Mouse (Mus musculus) midbrain, embryonic 10.5 days (tissue): ENCODE measurements around the gene Trdmt1. TPM values are rescaled to one million over a fixed set of nuclear protein-coding genes. Genes with fewer than 3 reads are reported as not detected.

ENCODE experiments used
- DNase-seq: peaks from one replicate; pipeline ENCODE4 v3.0.0-alpha.2; 2017; ENCODE audit warnings: low spot score
- H3K27ac ChIP-seq: fragments of 300-500 bp; sonication (generic); replicated peaks from 2 replicates; pipeline ENCODE4 v1.5.1; 2016; ENCODE audit warnings: mild to moderate bottlenecking
- H3K27me3 ChIP-seq: fragments of 300-500 bp; sonication (generic); 2 replicates; pipeline ENCODE4 v1.6.1; 2016; ENCODE audit warnings: low read depth, mild to moderate bottlenecking; ENCODE audit not compliant: poor library complexity, severe bottlenecking
- H3K36me3 ChIP-seq: fragments of 300-500 bp; sonication (generic); 2 replicates; pipeline ENCODE4 v1.6.1; 2016; ENCODE audit warnings: mild to moderate bottlenecking, moderate library complexity
- H3K4me1 ChIP-seq: fragments of 300-500 bp; sonication (generic); 2 replicates; pipeline ENCODE4 v1.6.1; 2016
- H3K4me3 ChIP-seq: fragments of 300-500 bp; sonication (generic); 2 replicates; pipeline ENCODE4 v1.5.1; 2016; ENCODE audit warnings: mild to moderate bottlenecking, moderate library complexity
- H3K9me3 ChIP-seq: fragments of 300-500 bp; sonication (generic); replicated peaks from 2 replicates; pipeline ENCODE4 v1.6.1; 2016; ENCODE audit warnings: mild to moderate bottlenecking
- WGBS: fragments of 180-500 bp; shearing (Covaris S2); methylation state at CpG from one replicate; pipeline ENCODE4 v1.1.7; 2016; 5-methylcytosine and 5-hydroxymethylcytosine counted together
- polyA plus RNA-seq: library from polyadenylated mRNA; unstranded; fragments of >200 nt; fragmentation: Nextera tagmentation; extraction: Ambion mirVana; gene quantifications from 2 replicates; pipeline ENCODE4 v1.2.1, GENCODE M21; 2016

Trdmt1 gene
- polyA plus RNA-seq, 1 experiment from 2014 or later: 9.5 TPM

GRCm38 (mm10) chr2:13543519-13544124 lies 846 bp downstream of the Trdmt1 start:
- H3K9me3 ChIP-seq: no peaks in the 10 kb centered on the region
- 65% methylated on average over 8 of the region's 8 CpGs for WGBS
- H3K4me3 ChIP-seq: peak overlapping the region; percentile 59
- H3K4me1 ChIP-seq: peaks cover 40% of the 10 kb centered on the region
- H3K27ac ChIP-seq: peak overlapping the region; percentile 93
- no peaks in the 10 kb centered on the region for H3K36me3 ChIP-seq
- no peaks in the 10 kb centered on the region for H3K27me3 ChIP-seq
- no peak for DNase-seq

DNA sequence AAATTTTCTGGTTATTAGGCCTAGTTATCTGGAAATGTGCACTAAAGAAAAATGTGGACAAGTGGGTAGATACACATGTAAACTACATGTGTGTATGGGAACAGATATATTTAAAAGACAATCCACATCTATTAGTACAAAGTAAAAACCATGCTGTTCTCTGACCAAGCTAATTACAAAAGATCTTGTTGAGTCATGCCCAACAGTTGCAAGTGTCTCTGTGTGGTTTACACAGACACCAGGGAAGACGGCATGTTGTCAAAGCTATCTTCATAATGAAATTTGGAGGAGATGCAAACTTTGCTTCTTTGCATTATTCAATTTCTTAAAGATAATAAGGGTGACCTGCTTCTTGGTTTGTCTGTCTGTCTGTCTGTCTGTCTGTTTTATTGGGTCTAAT lies 4.6 kb downstream of the Trdmt1 start:
- no peaks in the 10 kb centered on the region for H3K27me3 ChIP-seq
- H3K4me3 ChIP-seq: no peak overlapping the region
- no peak overlapping the region for H3K27ac ChIP-seq
- peaks cover 32% of the 10 kb centered on the region for H3K4me1 ChIP-seq
- no peak for DNase-seq
- 94% methylated on average over 1 of the region's 1 CpGs for WGBS
- no peaks in the 10 kb centered on the region for H3K36me3 ChIP-seq
- H3K9me3 ChIP-seq: no peaks in the 10 kb centered on the region

DNA sequence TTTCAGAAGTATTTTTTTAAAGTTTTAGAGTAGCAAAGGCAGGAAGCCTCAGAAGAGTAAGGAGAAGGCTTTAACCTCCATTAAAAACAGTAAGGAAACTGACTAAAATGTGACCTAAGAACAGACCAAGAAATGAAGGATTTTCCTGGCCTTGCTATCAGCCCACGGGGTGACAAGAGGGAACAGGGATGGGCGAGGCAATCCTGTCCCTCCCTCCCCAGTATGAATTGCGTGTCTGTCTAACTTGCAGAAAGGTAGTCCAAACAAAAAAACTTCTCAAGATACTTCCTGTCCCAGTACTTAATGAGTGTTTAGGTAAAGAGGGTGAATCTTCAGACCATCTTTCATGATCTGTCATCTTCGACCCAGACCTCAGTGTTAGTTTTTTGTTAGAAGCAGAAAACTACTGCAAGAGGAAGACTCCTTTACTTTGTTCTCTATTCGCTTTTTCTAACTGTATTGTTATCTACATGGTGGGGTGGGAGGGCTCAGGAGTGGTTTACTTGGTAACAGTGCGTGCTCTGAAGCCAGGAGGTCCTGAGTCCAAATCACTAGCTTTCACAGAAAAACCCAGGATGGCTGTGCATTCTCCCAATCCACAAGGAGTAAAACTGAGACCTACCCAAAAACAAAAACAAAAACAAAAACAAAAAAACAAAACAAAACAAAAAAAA lies 5.6 kb downstream of the Trdmt1 start:
- 82% methylated on average over 6 of the region's 6 CpGs for whole genome bisulfite sequencing
- no peak for DNase-seq
- H3K27ac ChIP-seq: no peak overlapping the region
- peaks cover 22% of the 10 kb centered on the region for H3K4me1 ChIP-seq
- no peaks in the 10 kb centered on the region for H3K36me3 ChIP-seq
- H3K4me3 ChIP-seq: no peak overlapping the region
- no peaks in the 10 kb centered on the region for H3K27me3 ChIP-seq
- no peaks in the 10 kb centered on the region for H3K9me3 ChIP-seq

- WGBS: 87% methylated on average over 2 of the region's 2 CpGs
- no peak for DNase-seq
- Histone ChIP-seq H3K36me3 (no peaks in the 10 kb centered on the region), H3K4me3 (no peak overlapping the region), H3K9me3 (no peaks in the 10 kb centered on the region), H3K27ac (peak overlapping the region; percentile 28; the same call in 1 of the 2 replicates), H3K27me3 (no peaks in the 10 kb centered on the region), H3K4me1 (peaks cover 16% of the 10 kb centered on the region)
These were observed 6.2 kb downstream of the Trdmt1 start for GRCm38 (mm10) chr2:13538258-13538657.

DNA sequence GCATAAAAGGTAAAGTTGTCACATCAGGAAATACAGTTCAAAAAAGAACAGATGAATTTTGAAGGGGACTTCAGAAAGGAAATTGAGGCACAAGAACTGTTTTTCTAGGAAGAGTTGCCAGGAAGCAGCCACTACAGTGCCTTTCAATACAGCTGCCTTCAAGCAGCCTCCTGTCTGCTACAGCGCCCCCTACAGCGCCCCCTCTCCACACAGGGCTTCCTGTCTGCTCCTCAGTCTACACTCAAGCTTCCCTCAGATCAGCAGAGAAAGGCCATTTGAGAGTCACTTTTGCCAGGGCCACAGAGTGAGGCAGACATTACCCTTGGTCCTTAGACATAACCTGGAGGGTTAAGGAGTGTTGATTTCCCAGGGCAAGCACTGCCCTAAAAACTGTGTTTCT lies 6.7 kb downstream of the Trdmt1 start:
- 8% methylated on average over 2 of the region's 2 CpGs for WGBS

DNA sequence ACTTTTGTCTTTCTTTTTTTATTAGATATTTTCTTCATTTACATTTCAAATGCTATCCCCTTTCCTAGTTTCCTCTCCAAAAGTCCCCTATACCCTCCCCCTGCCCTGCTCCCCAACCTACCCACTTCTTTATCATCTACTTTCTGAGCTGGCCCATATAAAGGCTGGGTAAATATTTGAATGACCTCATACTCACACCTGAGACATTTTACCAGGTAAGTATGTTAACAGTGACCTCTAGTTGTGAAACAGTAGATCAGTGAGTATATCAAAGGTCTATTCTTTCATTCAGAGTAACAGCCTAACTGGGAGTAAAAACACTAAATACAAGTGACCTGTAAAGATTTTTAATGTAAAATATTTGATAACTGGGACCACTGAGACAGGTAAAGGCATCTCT lies 7.7 kb downstream of the Trdmt1 start:
- DNase-seq: no peak
- Histone ChIP-seq H3K27me3 (no peaks in the 10 kb centered on the region), H3K36me3 (no peaks in the 10 kb centered on the region), H3K27ac (no peak overlapping the region), H3K4me1 (peaks cover 10% of the 10 kb centered on the region), H3K9me3 (no peaks in the 10 kb centered on the region), H3K4me3 (no peak overlapping the region)

More for the DNA sequence above, 6.7 kb downstream of the Trdmt1 start:
- Histone ChIP-seq H3K4me3 (no peak overlapping the region), H3K27me3 (no peaks in the 10 kb centered on the region), H3K27ac (peak overlapping the region; percentile 28; the same call in 1 of the 2 replicates), H3K4me1 (peaks cover 11% of the 10 kb centered on the region), H3K36me3 (no peaks in the 10 kb centered on the region), H3K9me3 (no peaks in the 10 kb centered on the region)
- DNase-seq: no peak

GRCm38 (mm10) chr2:13530639-13531038 lies 13.8 kb downstream of the Trdmt1 start:
- no peak for DNase-seq
- H3K4me1 ChIP-seq: no peaks in the 10 kb centered on the region; the same call in 1 of the 2 replicates
- H3K36me3 ChIP-seq: no peaks in the 10 kb centered on the region
- no peaks in the 10 kb centered on the region for H3K9me3 ChIP-seq
- H3K27me3 ChIP-seq: no peaks in the 10 kb centered on the region
- H3K27ac ChIP-seq: no peak overlapping the region
- H3K4me3 ChIP-seq: no peak overlapping the region
- WGBS: 92% methylated on average over 6 of the region's 6 CpGs

GRCm38 (mm10) chr2:13529253-13529933 lies 15.1 kb downstream of the Trdmt1 start:
- whole genome bisulfite sequencing: 95% methylated on average over 3 of the region's 3 CpGs
- H3K27me3 ChIP-seq: no peaks in the 10 kb centered on the region

GRCm38 (mm10) chr2:13527531-13527930 lies 16.9 kb downstream of the Trdmt1 start:
- no peaks in the 10 kb centered on the region for H3K36me3 ChIP-seq
- 86% methylated on average over 4 of the region's 4 CpGs for WGBS
- no peaks in the 10 kb centered on the region for H3K27me3 ChIP-seq
- no peak overlapping the region for H3K4me3 ChIP-seq
- no peak overlapping the region for H3K27ac ChIP-seq
- DNase-seq: no peak
- peaks cover 9% of the 10 kb centered on the region for H3K4me1 ChIP-seq
- no peaks in the 10 kb centered on the region for H3K9me3 ChIP-seq

More at GRCm38 (mm10) chr2:13529253-13529933, 15.1 kb downstream of the Trdmt1 start:
- DNase-seq: no peak
- H3K36me3 ChIP-seq: no peaks in the 10 kb centered on the region
- no peaks in the 10 kb centered on the region for H3K9me3 ChIP-seq
- no peaks in the 10 kb centered on the region; the same call in 1 of the 2 replicates for H3K4me1 ChIP-seq
- peak overlapping the region; percentile 23; the same call in 1 of the 2 replicates for H3K27ac ChIP-seq
- H3K4me3 ChIP-seq: no peak overlapping the region

DNA sequence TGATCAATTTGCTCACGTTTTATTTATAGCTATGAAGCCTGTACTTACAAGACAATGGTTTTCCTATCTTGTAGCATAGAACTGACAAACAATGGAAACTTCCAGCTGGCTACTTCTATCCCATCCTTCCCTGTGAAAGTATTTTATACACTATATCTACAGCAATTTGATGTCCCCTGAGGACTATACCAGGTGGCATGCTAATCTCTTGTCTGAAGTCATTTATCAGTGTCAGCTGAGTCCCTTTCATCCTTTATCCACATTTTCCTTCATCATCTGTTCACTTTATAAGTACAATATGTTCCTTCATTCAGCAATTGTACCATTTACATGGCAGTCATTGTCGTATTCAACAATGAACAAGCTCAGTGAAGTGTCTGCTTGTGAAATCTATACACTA lies 17.3 kb downstream of the Trdmt1 start:
- WGBS: 68% methylated on average over 2 of the region's 2 CpGs
- H3K27me3 ChIP-seq: no peaks in the 10 kb centered on the region
- H3K4me3 ChIP-seq: no peak overlapping the region
- no peak for DNase-seq
- no peaks in the 10 kb centered on the region for H3K9me3 ChIP-seq
- H3K36me3 ChIP-seq: no peaks in the 10 kb centered on the region
- peaks cover 12% of the 10 kb centered on the region for H3K4me1 ChIP-seq
- H3K27ac ChIP-seq: no peak overlapping the region

- Histone ChIP-seq H3K27me3 (no peaks in the 10 kb centered on the region), H3K36me3 (no peaks in the 10 kb centered on the region), H3K9me3 (no peaks in the 10 kb centered on the region), H3K27ac (no peak overlapping the region), H3K4me1 (peaks cover 14% of the 10 kb centered on the region), H3K4me3 (no peak overlapping the region)
- WGBS: 94% methylated on average over 2 of the region's 2 CpGs
- no peak for DNase-seq
These were observed 18.3 kb downstream of the Trdmt1 start for GRCm38 (mm10) chr2:13526205-13526604.

GRCm38 (mm10) chr2:13523540-13524456 lies 20.7 kb downstream of the Trdmt1 start:
- H3K27ac ChIP-seq: no peak overlapping the region
- H3K27me3 ChIP-seq: no peaks in the 10 kb centered on the region
- 63% methylated on average over 8 of the region's 8 CpGs for WGBS
- no peak overlapping the region for H3K4me3 ChIP-seq
- no peaks in the 10 kb centered on the region for H3K9me3 ChIP-seq
- peaks cover 4% of the 10 kb centered on the region for H3K36me3 ChIP-seq
- DNase-seq: no peak
- peaks cover 14% of the 10 kb centered on the region for H3K4me1 ChIP-seq
